Mouse (Mus musculus) limb, embryonic 15.5 days (tissue): ENCODE results near the gene Tbc1d10c. TPM values are rescaled to one million over a fixed set of nuclear protein-coding genes. Genes with fewer than 3 reads are reported as not detected.

ENCODE experiments used
- ATAC-seq: fragments of 200-750 bp; cut with Nextera tagmentation; 2 replicates; pipeline ENCODE4 v1.8.0; 2017; ENCODE audit warnings: low read depth, moderate TSS enrichment; ENCODE audit not compliant: insufficient number of reproducible peaks, low FRiP score, low TSS enrichment
- H3K27ac ChIP-seq: fragments of 300-500 bp; sonication (generic); 2 replicates; pipeline ENCODE4 v1.5.1; 2015; ENCODE audit warnings: moderate library complexity, mild to moderate bottlenecking, inconsistent platforms
- H3K27me3 ChIP-seq: fragments of 300-500 bp; sonication (generic); 2 replicates; pipeline ENCODE4 v1.6.1; 2015; ENCODE audit warnings: inconsistent platforms
- H3K36me3 ChIP-seq: fragments of 300-500 bp; sonication (generic); 2 replicates; pipeline ENCODE4 v1.6.1; 2015; ENCODE audit warnings: inconsistent platforms
- H3K4me1 ChIP-seq: fragments of 300-500 bp; sonication (generic); 2 replicates; pipeline ENCODE4 v1.6.1; 2015; ENCODE audit warnings: inconsistent platforms
- H3K4me2 ChIP-seq: fragments of 300-500 bp; sonication (generic); 2 replicates; pipeline ENCODE4 v1.6.1; 2015; ENCODE audit warnings: mild to moderate bottlenecking, inconsistent platforms
- H3K4me3 ChIP-seq: fragments of 300-500 bp; sonication (generic); 2 replicates; pipeline ENCODE4 v1.5.1; 2015; ENCODE audit warnings: mild to moderate bottlenecking, inconsistent platforms
- H3K9ac ChIP-seq: fragments of 300-500 bp; sonication (generic); 2 replicates; pipeline ENCODE4 v1.6.1; 2015; ENCODE audit warnings: inconsistent platforms
- H3K9me3 ChIP-seq: fragments of 300-500 bp; sonication (generic); 2 replicates; pipeline ENCODE4 v1.6.1; 2016; ENCODE audit warnings: inconsistent platforms
- WGBS: fragments of 180-500 bp; shearing (Covaris S2); methylation state at CpG from one replicate; pipeline ENCODE4 v1.1.7; 2015; 5-methylcytosine and 5-hydroxymethylcytosine counted together
- microRNA-seq: library from miRNA; unstranded; fragments of <30 nt; microRNA quantifications from one replicate; pipeline ENCODE4, GENCODE M21; 2016
- polyA plus RNA-seq: library from polyadenylated mRNA; unstranded; fragments of >200 nt; fragmentation: Nextera tagmentation; extraction: Ambion mirVana; gene quantifications from 2 replicates; pipeline ENCODE4 v1.2.1, GENCODE M21; 2015

The Tbc1d10c gene
- polyA plus RNA-seq, 1 experiment from 2014 or later: 4.5 TPM

DNA sequence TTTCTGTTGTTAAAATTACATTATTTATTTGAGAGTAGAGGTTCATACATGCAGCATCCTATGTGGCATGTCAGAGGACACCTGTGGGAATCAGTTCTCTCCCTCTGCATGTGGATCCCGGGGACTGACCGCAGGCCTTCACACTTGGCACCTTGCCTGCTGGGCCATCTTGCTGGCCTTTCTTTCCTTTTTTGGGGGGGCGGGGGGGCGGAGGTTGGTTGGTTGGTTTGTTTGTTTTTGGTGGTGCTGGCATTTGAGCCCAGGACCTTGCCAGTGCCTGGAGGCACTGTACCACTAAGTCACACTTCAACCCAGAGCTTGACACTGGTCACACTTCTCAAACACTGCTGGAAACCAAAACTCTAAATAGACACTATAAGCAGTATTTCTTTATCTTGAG is 56.7 kb downstream of the Tbc1d10c start:
- no peaks in the 10 kb centered on the region for H3K9me3 ChIP-seq
- no peak overlapping the region for H3K4me3 ChIP-seq
- 83% methylated on average over 4 of the region's 4 CpGs for WGBS
- H3K9ac ChIP-seq: no peak overlapping the region
- no peak for ATAC-seq
- no peak overlapping the region for H3K27ac ChIP-seq
- no peaks in the 10 kb centered on the region for H3K4me1 ChIP-seq
- no peaks in the 10 kb centered on the region for H3K27me3 ChIP-seq
- peaks cover 38% of the 10 kb centered on the region for H3K36me3 ChIP-seq
- H3K4me2 ChIP-seq: no peak overlapping the region

Small RNAs within 50 kb of the gene (microRNA-seq; reads per million reads assigned to microRNA genes)
- gene Gm26115: not detected

Other genes starting within 250 kb of the Tbc1d10c start
- 3.7 and 6.7 TPM in 2 replicates for gene Aldh3b3, start 232.6 kb downstream of the Tbc1d10c start, polyA plus RNA-seq
- gene Aldh3b2, start 219.0 kb downstream of the Tbc1d10c start, polyA plus RNA-seq: 35.9 and 37.2 TPM in 2 replicates
- 5.9 and 7.5 TPM in 2 replicates for gene Acy3, start 204.7 kb downstream of the Tbc1d10c start, polyA plus RNA-seq
- gene Tbx10, start 198.5 kb downstream of the Tbc1d10c start, polyA plus RNA-seq: not detected in 2 replicates
- gene Nudt8, start 190.7 kb downstream of the Tbc1d10c start, polyA plus RNA-seq: 31.5 and 33.4 TPM in 2 replicates
- 3.3 and 3.5 TPM in 2 replicates for gene Gm49405, start 190.7 kb downstream of the Tbc1d10c start, polyA plus RNA-seq
- 3.8 and 4.4 TPM in 2 replicates for gene Doc2g, start 188.0 kb downstream of the Tbc1d10c start, polyA plus RNA-seq
- 193 and 209 TPM in 2 replicates for gene Ndufv1, start 178.5 kb downstream of the Tbc1d10c start, polyA plus RNA-seq
- gene Gstp1, start 153.3 kb downstream of the Tbc1d10c start, polyA plus RNA-seq: 488 and 537 TPM in 2 replicates
- 1.4 and 2.3 TPM in 2 replicates for gene Gstp2, start 145.3 kb downstream of the Tbc1d10c start, polyA plus RNA-seq
- gene Gstp3, start 131.7 kb downstream of the Tbc1d10c start, polyA plus RNA-seq: 0.46 and 0.65 TPM in 2 replicates
- gene Cabp2, start 109.7 kb downstream of the Tbc1d10c start, polyA plus RNA-seq: not detected in 2 replicates
- 82.7 and 85.6 TPM in 2 replicates for gene Cdk2ap2, start 94.1 kb downstream of the Tbc1d10c start, polyA plus RNA-seq
- 5.6 and 6.2 TPM in 2 replicates for gene Pitpnm1, start 91.3 kb downstream of the Tbc1d10c start, polyA plus RNA-seq
- gene Aip, start 65.4 kb downstream of the Tbc1d10c start, polyA plus RNA-seq: 95.5 and 97.7 TPM in 2 replicates
- not detected in 2 replicates for gene Gpr152, start 51.5 kb downstream of the Tbc1d10c start, polyA plus RNA-seq
- gene Cabp4, start 47.3 kb downstream of the Tbc1d10c start, polyA plus RNA-seq: 0.05 and 0.06 TPM in 2 replicates
- 169 and 170 TPM in 2 replicates for gene Coro1b, start 42.7 kb downstream of the Tbc1d10c start, polyA plus RNA-seq
- gene Ptprcap, start 37.7 kb downstream of the Tbc1d10c start, polyA plus RNA-seq: 7.4 and 9.5 TPM in 2 replicates
- 68.8 and 79.3 TPM in 2 replicates for gene Rps6kb2, start 27.9 kb downstream of the Tbc1d10c start, polyA plus RNA-seq
- 1.8 and 2.7 TPM in 2 replicates for gene Carns1, start 15.8 kb downstream of the Tbc1d10c start, polyA plus RNA-seq
- gene Ppp1ca, start 781 bp upstream of the Tbc1d10c start, polyA plus RNA-seq: 759 and 834 TPM in 2 replicates
- 31.6 and 33.5 TPM in 2 replicates for gene Rad9a, start 10.4 kb upstream of the Tbc1d10c start, polyA plus RNA-seq
- 8.1 and 8.4 TPM in 2 replicates for gene Clcf1, start 23.0 kb upstream of the Tbc1d10c start, polyA plus RNA-seq
- gene AC109138.7, start 23.1 kb upstream of the Tbc1d10c start, polyA plus RNA-seq: not detected in 2 replicates
- gene Pold4, start 40.6 kb upstream of the Tbc1d10c start, polyA plus RNA-seq: 27.7 and 35.9 TPM in 2 replicates
- gene Ssh3, start 77.9 kb upstream of the Tbc1d10c start, polyA plus RNA-seq: 29.4 and 32.7 TPM in 2 replicates
- gene Ankrd13d, start 91.9 kb upstream of the Tbc1d10c start, polyA plus RNA-seq: 11.8 TPM in 2 replicates
- gene Grk2, start 114.9 kb upstream of the Tbc1d10c start, polyA plus RNA-seq: 18.5 and 20.5 TPM in 2 replicates
- 40.9 and 41.2 TPM in 2 replicates for gene Kdm2a, start 207.0 kb upstream of the Tbc1d10c start, polyA plus RNA-seq
- gene Rhod, start 248.1 kb upstream of the Tbc1d10c start, polyA plus RNA-seq: 45.2 and 53.6 TPM in 2 replicates